Mouse (Mus musculus) hindbrain, embryonic 11.5 days (tissue): ENCODE results near the gene Drosha. TPM values are rescaled to one million over a fixed set of nuclear protein-coding genes. Genes with fewer than 3 reads are reported as not detected.

ENCODE experiments used
- ATAC-seq: fragments of 200-750 bp; cut with Nextera tagmentation; 2 replicates; pipeline ENCODE4 v1.8.0; 2017; ENCODE audit warnings: mild to moderate bottlenecking, moderate TSS enrichment, moderate library complexity; ENCODE audit not compliant: low FRiP score
- DNase-seq: peaks from one replicate; pipeline ENCODE4 v3.0.0-alpha.2; 2015; ENCODE audit warnings: low spot score
- H3K27ac ChIP-seq: fragments of 300-500 bp; sonication (generic); 2 replicates; pipeline ENCODE4 v1.5.1; 2014; ENCODE audit warnings: mild to moderate bottlenecking, low read depth, low read length
- H3K27me3 ChIP-seq: fragments of 300-500 bp; sonication (generic); 2 replicates; pipeline ENCODE4 v1.6.1; 2014; ENCODE audit warnings: mild to moderate bottlenecking, low read length, moderate library complexity, mixed read lengths; ENCODE audit not compliant: control insufficient read depth, insufficient read depth
- H3K36me3 ChIP-seq: fragments of 300-500 bp; sonication (generic); 2 replicates; pipeline ENCODE4 v1.6.1; 2014; ENCODE audit warnings: mild to moderate bottlenecking, low read length, moderate library complexity, mixed read lengths; ENCODE audit not compliant: control insufficient read depth, insufficient read depth
- H3K4me1 ChIP-seq: fragments of 300-500 bp; sonication (generic); replicated peaks from 2 replicates; pipeline ENCODE4 v1.6.1; 2014; ENCODE audit warnings: low read length, mixed read lengths; ENCODE audit not compliant: control insufficient read depth, insufficient read depth
- H3K4me2 ChIP-seq: fragments of 300-500 bp; sonication (generic); replicated peaks from 2 replicates; pipeline ENCODE4 v1.6.1; 2014; ENCODE audit warnings: mild to moderate bottlenecking, low read depth, low read length
- H3K4me3 ChIP-seq: fragments of 300-500 bp; sonication (generic); 2 replicates; pipeline ENCODE4 v1.5.1; 2014; ENCODE audit warnings: low read depth, low read length
- H3K9ac ChIP-seq: fragments of 300-500 bp; sonication (generic); 2 replicates; pipeline ENCODE4 v1.6.1; 2014; ENCODE audit warnings: low read depth, low read length
- H3K9me3 ChIP-seq: fragments of 300-500 bp; sonication (generic); 2 replicates; pipeline ENCODE4 v1.6.1; 2016; ENCODE audit warnings: low read length; ENCODE audit not compliant: control insufficient read depth
- WGBS: fragments of 180-500 bp; shearing (Covaris S2); extraction: QIAGEN DNeasy Blood & Tissue Kit; methylation state at CpG from one replicate; pipeline ENCODE4 v1.1.7; 2014; 5-methylcytosine and 5-hydroxymethylcytosine counted together
- polyA plus RNA-seq: library from polyadenylated mRNA; unstranded; fragments of >200 nt; fragmentation: Nextera tagmentation; extraction: Ambion mirVana; gene quantifications from 2 replicates; pipeline ENCODE4 v1.2.1, GENCODE M21; 2014

Drosha gene
- polyA plus RNA-seq, result 68.4 and 76.2 TPM in 2 replicates

GRCm38 (mm10) chr15:12824197-12824952 is at the start of gene Drosha, which contains the start of gene 6030458C11Rik:
Gene Drosha (plus strand): TSS chr15:12824815.
Gene 6030458C11Rik (minus strand): TSS chr15:12824649.
- H3K27me3 ChIP-seq, result no peaks in the 10 kb centered on the region
- peak within 1 kb of the TSS; percentile 87 for H3K4me3 ChIP-seq
- peak; percentile 100 for ATAC-seq
- H3K9ac ChIP-seq, result peak within 1 kb of the TSS; percentile 91
- no peaks in the 10 kb centered on the region for H3K9me3 ChIP-seq
- peak within 1 kb of the TSS; percentile 70 for H3K4me2 ChIP-seq
- peak; percentile 97 for DNase-seq
- H3K4me1 ChIP-seq, result no peaks in the 10 kb centered on the region
- peaks cover 2% of the 10 kb centered on the region; the same call in 1 of the 2 replicates for H3K36me3 ChIP-seq
- under 1% methylated on average over 59 of the region's 67 CpGs for WGBS
- H3K27ac ChIP-seq, result peak within 1 kb of the TSS; percentile 78

DNA sequence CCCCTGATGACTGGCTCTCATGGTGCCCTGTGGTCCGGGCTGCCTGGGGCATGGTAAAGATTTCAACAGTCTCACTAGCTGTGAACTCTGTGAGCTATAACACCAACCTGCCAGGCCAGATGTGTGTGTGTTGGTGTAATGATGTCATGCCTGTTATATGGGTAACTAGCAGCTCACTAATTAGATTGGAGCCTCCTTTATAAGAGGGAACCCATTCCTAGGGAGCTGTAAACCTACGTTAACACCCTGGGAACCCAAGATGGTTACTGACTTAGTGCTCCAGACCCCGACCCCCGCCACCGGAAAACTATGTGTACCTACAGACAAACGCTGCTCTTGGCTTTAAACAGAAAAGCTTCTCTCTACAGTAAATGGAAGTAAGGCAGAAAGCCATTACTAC is 43.3 kb upstream of the Drosha start:
- no peaks in the 10 kb centered on the region for H3K27me3 ChIP-seq
- 89% methylated on average over 6 of the region's 6 CpGs for WGBS
- no peak overlapping the region for H3K9ac ChIP-seq
- ATAC-seq, result no peak
- DNase-seq, result no peak
- H3K4me2 ChIP-seq, result no peak overlapping the region
- no peaks in the 10 kb centered on the region for H3K4me1 ChIP-seq
- no peaks in the 10 kb centered on the region for H3K36me3 ChIP-seq
- H3K9me3 ChIP-seq, result no peaks in the 10 kb centered on the region
- H3K27ac ChIP-seq, result no peak overlapping the region
- H3K4me3 ChIP-seq, result no peak overlapping the region

DNA sequence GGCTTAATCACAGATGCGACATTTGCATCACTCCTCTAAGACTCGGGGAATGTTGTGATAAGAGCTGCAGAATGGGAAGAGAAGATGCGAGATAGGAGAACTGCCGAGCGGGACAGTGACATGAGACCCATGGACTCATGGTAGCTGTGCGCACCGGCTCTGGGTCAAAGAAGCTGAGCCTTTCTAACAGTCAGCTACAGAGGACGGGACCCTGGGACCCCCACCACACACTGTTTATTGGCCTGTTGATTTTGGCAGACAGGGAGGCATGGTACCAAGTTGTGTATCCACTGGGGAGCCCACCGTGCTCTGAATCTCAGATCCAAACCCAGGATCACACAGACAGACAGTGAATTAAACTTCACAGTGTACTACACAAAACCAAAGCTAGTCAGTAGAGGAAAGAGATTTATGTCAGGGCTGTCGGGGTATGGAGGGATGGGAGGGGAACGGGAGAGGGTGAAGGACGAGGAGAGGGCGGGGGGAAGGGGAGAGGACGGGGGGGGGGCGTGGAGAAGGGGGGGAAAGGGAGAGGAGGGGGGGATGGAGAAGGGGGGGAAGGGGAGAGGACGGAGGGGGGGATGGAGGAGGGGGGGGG is 42.8 kb upstream of the Drosha start:
- H3K9me3 ChIP-seq, result no peaks in the 10 kb centered on the region
- H3K4me1 ChIP-seq, result no peaks in the 10 kb centered on the region
- no peaks in the 10 kb centered on the region for H3K27me3 ChIP-seq
- H3K4me2 ChIP-seq, result no peak overlapping the region
- no peak overlapping the region for H3K4me3 ChIP-seq
- no peak for ATAC-seq
- no peak for DNase-seq
- WGBS, result 82% methylated on average over 13 of the region's 16 CpGs
- H3K27ac ChIP-seq, result no peak overlapping the region
- H3K9ac ChIP-seq, result no peak overlapping the region
- H3K36me3 ChIP-seq, result no peaks in the 10 kb centered on the region

- Histone ChIP-seq H3K4me1 (no peaks in the 10 kb centered on the region), H3K27ac (no peak overlapping the region), H3K36me3 (no peaks in the 10 kb centered on the region), H3K9me3 (no peaks in the 10 kb centered on the region), H3K4me3 (no peak overlapping the region), H3K9ac (no peak overlapping the region), H3K4me2 (no peak overlapping the region), H3K27me3 (no peaks in the 10 kb centered on the region)
- DNase-seq, result no peak
- WGBS, result 73% methylated on average over 5 of the region's 5 CpGs
- ATAC-seq, result no peak
Measured at GRCm38 (mm10) chr15:12788536-12788935, 36.1 kb upstream of the Drosha start.

DNA sequence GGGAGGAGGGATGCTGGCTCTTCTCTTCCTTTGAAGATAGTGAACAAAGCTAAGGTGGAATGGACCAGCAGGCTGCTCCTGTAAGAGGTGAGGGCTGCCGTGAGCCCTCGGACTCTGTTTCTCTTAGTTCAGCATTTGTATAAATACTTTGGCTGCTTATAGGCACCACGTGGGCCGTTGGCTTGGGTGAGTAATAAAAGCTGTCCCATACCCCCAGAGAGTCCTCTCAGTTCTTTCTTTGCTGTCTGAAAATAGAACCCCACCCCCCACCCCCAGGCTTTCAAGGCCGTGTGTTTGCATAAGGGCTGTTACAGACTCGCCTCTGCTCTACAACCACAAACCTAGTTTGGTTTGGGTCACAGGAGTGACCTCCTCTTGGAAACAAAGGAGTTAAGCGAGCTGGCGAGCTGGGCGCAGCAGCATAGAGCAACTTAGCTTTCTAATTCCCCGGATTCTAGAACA is 35.2 kb upstream of the Drosha start:
- Histone ChIP-seq H3K9ac (no peak overlapping the region), H3K27me3 (no peaks in the 10 kb centered on the region), H3K4me2 (no peak overlapping the region), H3K36me3 (no peaks in the 10 kb centered on the region), H3K27ac (no peak overlapping the region), H3K9me3 (no peaks in the 10 kb centered on the region), H3K4me3 (no peak overlapping the region), H3K4me1 (no peaks in the 10 kb centered on the region)
- WGBS, result 24% methylated on average over 10 of the region's 10 CpGs
- ATAC-seq (0 out of 2 replicates have a peak, but pooled peaks have one; percentile 40), DNase-seq (peak; percentile 40)

DNA sequence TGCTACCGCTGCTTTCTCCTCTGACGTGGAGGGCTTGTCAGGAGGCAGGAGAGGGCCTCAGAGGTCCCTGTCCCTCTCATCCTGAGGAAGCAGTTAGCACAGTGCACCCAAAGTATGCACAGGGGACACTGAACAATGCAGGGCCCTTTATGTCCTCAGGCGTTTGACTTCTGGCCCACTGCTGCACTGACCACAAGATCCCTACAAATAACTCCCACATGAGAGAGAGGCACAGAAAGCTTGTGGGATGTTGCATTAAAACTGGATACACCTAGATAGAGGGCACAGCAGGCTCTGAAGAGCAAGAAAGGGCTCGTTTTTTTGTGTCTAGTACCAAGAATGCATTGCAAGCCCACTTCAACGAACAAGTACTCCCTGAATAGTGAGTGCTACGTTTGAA is 30.3 kb upstream of the Drosha start:
- DNase-seq (no peak), ATAC-seq (no peak)
- H3K4me1 ChIP-seq, result no peaks in the 10 kb centered on the region
- 62% methylated on average over 6 of the region's 6 CpGs for WGBS
- H3K9ac ChIP-seq, result no peak overlapping the region
- H3K4me3 ChIP-seq, result no peak overlapping the region
- H3K27ac ChIP-seq, result no peak overlapping the region
- H3K27me3 ChIP-seq, result no peaks in the 10 kb centered on the region
- no peak overlapping the region for H3K4me2 ChIP-seq
- no peaks in the 10 kb centered on the region for H3K36me3 ChIP-seq
- no peaks in the 10 kb centered on the region for H3K9me3 ChIP-seq

DNA sequence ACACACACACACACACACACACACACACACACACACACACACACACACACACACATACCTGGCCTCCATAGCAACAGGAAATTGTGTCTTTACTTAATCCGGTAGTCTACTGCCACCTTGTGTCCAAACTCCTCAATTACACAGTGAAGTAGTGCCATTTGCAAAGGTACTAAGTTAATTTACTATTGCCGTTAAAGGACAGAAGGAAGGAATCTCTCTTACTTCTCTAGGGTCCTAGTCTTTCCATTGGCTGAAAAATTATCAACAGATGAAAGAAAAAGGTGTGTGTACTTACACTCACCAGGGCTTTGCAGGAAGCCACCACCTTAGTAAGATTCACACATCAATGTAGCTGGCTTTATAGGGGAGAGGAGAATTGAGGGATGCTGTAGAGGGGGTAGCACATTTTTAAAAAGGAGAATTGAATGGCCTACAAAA is 29.1 kb upstream of the Drosha start:
- WGBS, result 9% methylated on average over 2 of the region's 2 CpGs
- no peaks in the 10 kb centered on the region for H3K27me3 ChIP-seq
- no peaks in the 10 kb centered on the region for H3K36me3 ChIP-seq
- H3K9ac ChIP-seq, result no peak overlapping the region
- no peaks in the 10 kb centered on the region for H3K9me3 ChIP-seq
- no peak overlapping the region for H3K27ac ChIP-seq
- no peaks in the 10 kb centered on the region for H3K4me1 ChIP-seq
- H3K4me3 ChIP-seq, result no peak overlapping the region
- DNase-seq, result peak; percentile 84
- ATAC-seq, result 0 out of 2 replicates have a peak, but pooled peaks have one; percentile 54
- no peak overlapping the region for H3K4me2 ChIP-seq

- DNase-seq, result no peak
- Histone ChIP-seq H3K4me3 (no peak overlapping the region), H3K9ac (no peak overlapping the region), H3K36me3 (no peaks in the 10 kb centered on the region), H3K4me1 (no peaks in the 10 kb centered on the region), H3K9me3 (no peaks in the 10 kb centered on the region), H3K27ac (no peak overlapping the region), H3K27me3 (no peaks in the 10 kb centered on the region), H3K4me2 (no peak overlapping the region)
- no peak for ATAC-seq
- 52% methylated on average over 13 of the region's 13 CpGs for WGBS
Measured at GRCm38 (mm10) chr15:12795909-12796470, 28.6 kb upstream of the Drosha start.
